Mouse (Mus musculus) ES-E14 (cell line): ENCODE measurements around the gene Zcchc2. TPM values are rescaled to one million over a fixed set of nuclear protein-coding genes. Genes with fewer than 3 reads are reported as not detected.

Source experiments
- DNase-seq: peaks from one replicate; pipeline ENCODE4 v3.0.0-alpha.2; 2013; ENCODE audit warnings: low read depth, low spot score
- H3K27ac ChIP-seq: 2 replicates; pipeline ENCODE4 v1.5.1; 2012; ENCODE audit warnings: low read depth, mild to moderate bottlenecking, low read length, moderate library complexity, mixed read lengths; ENCODE audit not compliant: poor library complexity, insufficient read depth, severe bottlenecking
- H3K36me3 ChIP-seq: 2 replicates; pipeline ENCODE4 v1.6.1; 2012; ENCODE audit warnings: mild to moderate bottlenecking, low read length, moderate library complexity, mixed read lengths; ENCODE audit not compliant: control insufficient read depth, poor library complexity, insufficient read depth, severe bottlenecking
- H3K4me1 ChIP-seq, 2 experiments: fragments of 150-350 bp in 1 of 2; sonication (generic) in 1 of 2; 2 replicates each; pipeline ENCODE4 v1.6.1; 2012; ENCODE audit warnings: low read length in 2 of 2, mild to moderate bottlenecking in 1 of 2, mixed read lengths in 1 of 2; ENCODE audit not compliant: control insufficient read depth in 2 of 2, insufficient read depth in 2 of 2, poor library complexity in 1 of 2
- H3K4me3 ChIP-seq, 2 experiments: fragments of 150-350 bp in 1 of 2; sonication (generic) in 1 of 2; 2 replicates each; pipeline ENCODE4 v1.5.1; 2012; ENCODE audit warnings: low read length in 2 of 2, low read depth in 1 of 2, mild to moderate bottlenecking in 1 of 2, mixed read lengths in 1 of 2; ENCODE audit not compliant: insufficient read depth in 1 of 2, poor library complexity in 1 of 2, severe bottlenecking in 1 of 2
- H3K9ac ChIP-seq: 2 replicates; pipeline ENCODE4 v1.6.1; 2012; ENCODE audit warnings: low read depth, mild to moderate bottlenecking, low read length, mixed read lengths; ENCODE audit not compliant: poor library complexity, insufficient read depth, severe bottlenecking
- H3K9me3 ChIP-seq: fragments of 150-350 bp; sonication (generic); 2 replicates; pipeline ENCODE4 v1.6.1; 2012; ENCODE audit warnings: low read depth, mild to moderate bottlenecking, low read length; ENCODE audit not compliant: control insufficient read depth, insufficient read depth
- CHD2 ChIP-seq: IDR thresholded peaks from 2 replicates; pipeline ENCODE4 v1.6.1; 2014; ENCODE audit warnings: mild to moderate bottlenecking, low read depth, low read length, inconsistent platforms
- HCFC1 ChIP-seq: IDR thresholded peaks from 2 replicates; pipeline ENCODE4 v1.6.1; 2012; ENCODE audit warnings: low read length, inconsistent platforms, borderline replicate concordance; ENCODE audit not compliant: insufficient read depth
- MAFK ChIP-seq: IDR thresholded peaks from 2 replicates; pipeline ENCODE4 v1.6.1; 2014; ENCODE audit warnings: mild to moderate bottlenecking, low read depth, low read length, inconsistent platforms; ENCODE audit not compliant: insufficient read depth
- ZC3H11A ChIP-seq: IDR thresholded peaks from 2 replicates; pipeline ENCODE4 v1.6.1; 2012; ENCODE audit warnings: low read depth, mild to moderate bottlenecking, inconsistent platforms, low read length, borderline replicate concordance
- ZNF384 ChIP-seq: IDR thresholded peaks from 2 replicates; pipeline ENCODE4 v1.6.1; 2012; ENCODE audit warnings: low read depth, low read length, inconsistent platforms
- in situ Hi-C, 2 experiments: fragments of 600-800 bp; cut with MboI; formaldehyde crosslinking; loops; one replicate each; pipeline ENCODE4 v1.15.1; 2025; ENCODE audit warnings: low sequenced_read_pairs in 2 of 2, inconsistent platforms in 1 of 2; ENCODE audit not compliant: unreplicated experiment in 2 of 2
- total RNA-seq: library from RNA; depleted of rRNA; stranded (reverse); fragments of 300-350 nt; gene quantifications from 2 replicates; pipeline ENCODE4 v1.2.3, GENCODE M21; 2012

Zcchc2 gene
- total RNA-seq, 1 experiment = 9.5 TPM

DNA sequence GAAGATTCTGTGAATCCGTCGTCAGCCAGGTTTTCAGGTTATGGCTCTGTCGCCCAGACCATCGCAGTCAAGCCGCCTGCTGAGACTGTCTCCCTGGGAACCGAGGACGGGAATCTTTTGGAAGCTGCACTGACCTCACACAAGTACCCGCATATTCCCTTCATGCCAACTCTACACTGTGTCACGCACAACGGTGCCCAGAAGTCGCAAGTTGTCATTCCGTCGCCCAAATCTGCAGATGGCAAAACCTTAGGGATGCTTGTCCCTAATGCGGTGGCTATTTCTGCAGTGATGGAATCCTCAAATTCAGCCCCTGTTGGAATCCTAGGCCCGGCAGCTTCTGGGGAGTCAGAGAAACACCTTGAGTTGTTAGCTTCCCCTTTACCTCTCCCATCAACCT is 39.6 kb downstream of the Zcchc2 start:
- in situ Hi-C loops = no loop called here
- H3K27ac ChIP-seq = no peak overlapping the region
- DNase-seq = no peak
- H3K36me3 ChIP-seq = peaks cover 10% of the 10 kb centered on the region
- no peak overlapping the region for H3K9ac ChIP-seq
- TF ChIP-seq CHD2 (no peak), ZNF384 (no peak), HCFC1 (no peak), ZC3H11A (no peak), MAFK (no peak)
- no peaks in the 10 kb centered on the region for H3K9me3 ChIP-seq
- no peaks in the 10 kb centered on the region for H3K4me1 ChIP-seq
- H3K4me3 ChIP-seq = no peak overlapping the region

DNA sequence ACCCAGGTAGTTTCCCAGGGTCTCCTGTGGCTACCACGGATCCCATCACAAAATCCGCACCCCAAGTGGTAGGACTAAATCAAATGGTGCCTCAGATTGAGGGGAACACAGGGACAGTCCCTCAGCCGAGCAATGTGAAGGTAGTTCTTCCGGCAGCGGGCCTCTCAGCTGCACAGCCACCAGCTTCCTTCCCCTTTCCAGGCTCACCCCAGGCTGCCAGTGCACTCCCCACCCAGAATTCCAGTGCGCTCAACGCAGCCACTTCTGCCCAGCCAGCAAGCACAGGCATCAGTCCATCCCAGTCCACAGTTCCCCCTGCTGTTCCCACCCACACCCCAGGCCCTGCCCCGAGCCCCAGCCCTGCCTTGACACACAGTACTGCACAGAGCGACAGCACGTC is 40.1 kb downstream of the Zcchc2 start:
- peaks cover 10% of the 10 kb centered on the region for H3K36me3 ChIP-seq
- in situ Hi-C loops = no loop called here
- DNase-seq = no peak

DNA sequence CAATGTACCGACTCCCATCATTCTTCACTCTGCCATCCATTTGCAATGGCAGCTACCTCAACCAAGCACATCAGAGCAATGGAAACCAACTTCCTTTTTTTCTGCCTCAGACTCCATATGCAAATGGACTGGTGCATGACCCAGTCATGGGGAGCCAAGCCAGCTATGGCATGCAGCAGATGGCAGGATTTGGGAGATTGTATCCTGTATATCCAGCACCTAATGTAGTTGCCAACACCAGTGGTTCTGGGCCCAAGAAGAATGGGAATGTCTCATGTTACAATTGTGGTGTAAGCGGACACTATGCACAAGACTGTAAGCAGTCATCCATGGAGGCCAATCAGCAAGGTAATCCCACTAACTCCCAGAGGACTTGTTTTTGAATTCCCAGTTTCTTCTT is 40.7 kb downstream of the Zcchc2 start:
- DNase-seq = no peak
- Histone ChIP-seq H3K4me1 (no peaks in the 10 kb centered on the region), H3K4me3 (no peak overlapping the region), H3K9ac (no peak overlapping the region), H3K9me3 (no peaks in the 10 kb centered on the region), H3K36me3 (peaks cover 10% of the 10 kb centered on the region), H3K27ac (no peak overlapping the region)
- in situ Hi-C loops = no loop called here
- TF ChIP-seq MAFK = no peak
- TF ChIP-seq ZNF384 = no peak
- TF ChIP-seq HCFC1 = no peak
- TF ChIP-seq ZC3H11A = no peak
- TF ChIP-seq CHD2 = no peak

More for the DNA sequence above, 40.1 kb downstream of the Zcchc2 start:
- H3K9me3 ChIP-seq = no peaks in the 10 kb centered on the region
- H3K4me3 ChIP-seq = no peak overlapping the region
- no peak for TF ChIP-seq ZC3H11A
- no peak for TF ChIP-seq CHD2
- TF ChIP-seq HCFC1 = no peak
- no peaks in the 10 kb centered on the region for H3K4me1 ChIP-seq
- no peak overlapping the region for H3K9ac ChIP-seq
- H3K27ac ChIP-seq = no peak overlapping the region

DNA sequence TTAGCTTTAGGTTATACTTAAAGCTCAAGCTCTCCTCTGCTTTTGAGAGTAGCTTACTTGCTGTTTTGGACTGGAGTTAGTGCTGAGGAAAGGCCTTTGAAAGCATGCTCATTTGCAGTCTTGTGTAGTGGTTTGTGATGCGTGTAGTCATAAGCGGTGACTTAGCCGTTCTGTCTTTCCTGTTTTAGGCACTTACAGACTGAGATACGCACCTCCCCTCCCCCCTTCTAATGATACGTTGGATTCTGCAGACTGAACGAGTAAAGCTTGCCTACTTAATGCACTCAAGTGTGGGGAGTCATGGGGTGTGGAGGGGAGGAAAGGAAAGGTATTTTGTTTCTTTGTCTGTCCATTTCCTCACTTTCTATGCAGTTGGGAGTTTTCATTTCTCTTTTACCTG is 41.7 kb downstream of the Zcchc2 start:
- in situ Hi-C loops = no loop called here
- H3K9me3 ChIP-seq = no peaks in the 10 kb centered on the region

DNA sequence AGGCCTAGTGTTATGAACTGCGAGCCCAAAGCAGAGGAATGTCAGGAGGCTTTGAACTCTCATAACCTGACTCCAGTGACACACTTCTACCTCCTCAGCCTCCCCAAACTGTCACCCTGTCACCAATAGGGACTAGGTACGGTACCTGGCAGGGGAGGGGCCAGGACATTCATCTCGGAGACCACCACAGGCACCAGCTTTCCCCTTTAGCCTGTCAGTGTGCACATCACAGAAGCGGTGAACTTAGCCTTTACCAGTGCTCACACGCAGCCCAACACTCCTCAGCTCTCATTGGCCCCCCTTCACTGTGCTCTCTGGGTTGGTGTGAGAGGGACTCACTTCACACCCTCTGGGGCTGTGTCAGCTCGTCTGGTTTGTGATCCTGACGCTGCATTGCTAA is 44.6 kb downstream of the Zcchc2 start:
- H3K27ac ChIP-seq = no peak overlapping the region
- H3K9ac ChIP-seq = no peak overlapping the region
- DNase-seq = no peak
- H3K4me1 ChIP-seq = no peaks in the 10 kb centered on the region
- H3K4me3 ChIP-seq = no peak overlapping the region
- no peaks in the 10 kb centered on the region for H3K9me3 ChIP-seq
- in situ Hi-C loops = no loop called here
- peaks cover 8% of the 10 kb centered on the region; the same call in 1 of the 2 replicates for H3K36me3 ChIP-seq
- TF ChIP-seq ZNF384 (no peak), MAFK (no peak), HCFC1 (no peak), CHD2 (no peak), ZC3H11A (no peak)

More for the DNA sequence above, 41.7 kb downstream of the Zcchc2 start:
- no peak for DNase-seq
- Histone ChIP-seq H3K4me3 (no peak overlapping the region), H3K9ac (no peak overlapping the region), H3K27ac (no peak overlapping the region), H3K4me1 (no peaks in the 10 kb centered on the region), H3K36me3 (peaks cover 10% of the 10 kb centered on the region)
- TF ChIP-seq MAFK = no peak
